10 mouse cellular contexts compared by ENCODE assay signal in the genomic region with DNA sequence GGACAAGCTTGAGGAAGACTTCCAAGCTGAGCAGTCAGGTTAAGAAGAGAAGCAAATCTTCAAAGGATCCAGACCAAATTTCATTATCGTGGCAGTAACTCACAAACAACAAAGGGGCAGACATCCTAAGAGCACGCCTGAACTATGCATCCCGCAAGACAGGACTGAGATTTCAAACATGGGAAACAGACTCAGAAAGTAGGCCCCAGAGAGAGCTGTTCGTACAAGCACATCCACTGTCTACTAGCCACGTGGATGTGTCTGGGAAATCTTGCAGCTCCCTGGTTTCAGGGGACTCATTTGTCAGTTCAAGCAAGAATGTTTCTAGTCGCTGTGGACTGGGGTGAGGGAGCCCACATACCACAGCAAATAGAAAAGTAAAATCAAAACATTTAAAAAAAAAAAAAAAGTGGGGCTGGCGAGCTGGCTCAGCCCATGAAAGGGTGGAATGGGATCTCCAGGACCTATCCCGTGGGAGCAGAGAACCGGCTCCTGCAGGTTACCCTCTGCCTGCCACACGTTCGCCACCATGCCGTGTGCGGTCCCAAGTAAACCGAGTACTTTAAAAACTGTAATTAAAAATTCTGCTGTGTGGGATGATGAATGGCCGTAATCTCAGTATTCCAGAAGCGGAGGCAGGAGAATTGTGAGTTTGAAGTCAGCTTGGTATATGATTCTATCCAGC. TPM values are rescaled to one million over a fixed set of nuclear protein-coding genes. Genes with fewer than 3 reads are reported as not detected.
DNase-seq lines count a peak whose midpoint lies in the region; ATAC-seq and TF ChIP-seq lines count a peak whose summit lies in the region.
"Had no signal": no experiment of that assay in that cellular context is flagged by ENCODE, and none has a peak within 500 bp of the region (broad histone marks: within the 10 kb centered on the region; RNA-seq: fewer than 3 reads in every experiment).

No protein-coding gene starts in this region.

- H3K4me2 ChIP-seq in heart, embryonic 16.5 days (ENCODE audit: low read depth, low read length), result peak overlapping the region; percentile 31; the same call in 1 of the 2 replicates
- peak overlapping the region; percentile 7 for H3K4me2 ChIP-seq in embryonic facial prominence, embryonic 13.5 days
- 0 out of 2 replicates have a peak overlapping the region, but pooled peaks have one; percentile 19 for H3K4me2 ChIP-seq in hindbrain, postnatal 0 days (ENCODE audit: low read depth, low read length)
- 0 out of 2 replicates have a peak overlapping the region, but pooled peaks have one; percentile 8 for H3K4me2 ChIP-seq in midbrain, embryonic 16.5 days (ENCODE audit: low read length)

- H3K9me3 ChIP-seq in heart, embryonic 16.5 days (replicated peaks; ENCODE audit: control insufficient read depth, low read length), result no peaks in the 10 kb centered on the region
- no peaks in the 10 kb centered on the region for H3K9me3 ChIP-seq in embryonic facial prominence, embryonic 13.5 days
- H3K9me3 ChIP-seq in hindbrain, postnatal 0 days (ENCODE audit: low read length), result no peaks in the 10 kb centered on the region
- no peaks in the 10 kb centered on the region for H3K9me3 ChIP-seq in midbrain, embryonic 16.5 days (replicated peaks; ENCODE audit: control insufficient read depth, low read length, poor library complexity, severe bottlenecking)

- no peak for TF ChIP-seq CTCF in hindbrain, postnatal 0 days (IDR thresholded peaks at IDR 0.05; ENCODE audit: low read depth)

- no peak overlapping the region for H3K4me3 ChIP-seq in heart, embryonic 16.5 days (ENCODE audit: low read length)
- H3K4me3 ChIP-seq in embryonic facial prominence, embryonic 13.5 days, result no peak overlapping the region
- no peak overlapping the region for H3K4me3 ChIP-seq in hindbrain, postnatal 0 days (ENCODE audit: low read length)
- no peak overlapping the region for H3K4me3 ChIP-seq in midbrain, embryonic 16.5 days (ENCODE audit: low read depth, low read length)

- 64% methylated on average over 16 of the region's 16 CpGs for WGBS in heart, embryonic 16.5 days
- 41% methylated on average over 16 of the region's 16 CpGs for WGBS in embryonic facial prominence, embryonic 13.5 days
- 34% methylated on average over 16 of the region's 16 CpGs for WGBS in hindbrain, postnatal 0 days
- WGBS in midbrain, embryonic 16.5 days, result 46% methylated on average over 16 of the region's 16 CpGs

- no peaks in the 10 kb centered on the region for H3K27me3 ChIP-seq in heart, embryonic 16.5 days (ENCODE audit: control insufficient read depth, insufficient read depth, low read length)
- H3K27me3 ChIP-seq in embryonic facial prominence, embryonic 13.5 days, result no peaks in the 10 kb centered on the region
- H3K27me3 ChIP-seq in hindbrain, postnatal 0 days (ENCODE audit: insufficient read depth, low read length), result no peaks in the 10 kb centered on the region
- no peaks in the 10 kb centered on the region for H3K27me3 ChIP-seq in midbrain, embryonic 16.5 days (ENCODE audit: control insufficient read depth, insufficient read depth, low read depth, low read length)

- ATAC-seq in heart, embryonic 16.5 days (replicated peaks; ENCODE audit: extremely low read depth, insufficient read depth, low FRiP score), result no peak; the same call in 1 of the 2 replicates
- ATAC-seq in embryonic facial prominence, embryonic 13.5 days (ENCODE audit: insufficient number of reproducible peaks, insufficient read depth, low FRiP score, low TSS enrichment, low read depth), result no peak
- peak; percentile 22; the same call in 1 of the 2 replicates for ATAC-seq in hindbrain, postnatal 0 days
- ATAC-seq in midbrain, embryonic 16.5 days, result peak; percentile 32; the same call in 1 of the 2 replicates
- ATAC-seq: CD4-positive, CD25-positive, alpha-beta regulatory T cell, adult 4 months had no signal

- no peaks in the 10 kb centered on the region for H3K36me3 ChIP-seq in heart, embryonic 16.5 days (ENCODE audit: control insufficient read depth, insufficient read depth)
- H3K36me3 ChIP-seq in embryonic facial prominence, embryonic 13.5 days, result no peaks in the 10 kb centered on the region
- no peaks in the 10 kb centered on the region for H3K36me3 ChIP-seq in hindbrain, postnatal 0 days (ENCODE audit: insufficient read depth, low read length)
- no peaks in the 10 kb centered on the region for H3K36me3 ChIP-seq in midbrain, embryonic 16.5 days (ENCODE audit: control insufficient read depth, insufficient read depth, low read length)

- H3K9ac ChIP-seq in heart, embryonic 16.5 days (ENCODE audit: low read length), result no peak overlapping the region
- peak overlapping the region; percentile 45; the same call in 1 of the 2 replicates for H3K9ac ChIP-seq in embryonic facial prominence, embryonic 13.5 days
- peak overlapping the region; percentile 25; the same call in 1 of the 2 replicates for H3K9ac ChIP-seq in hindbrain, postnatal 0 days (replicated peaks; ENCODE audit: low read length)
- no peak overlapping the region for H3K9ac ChIP-seq in midbrain, embryonic 16.5 days (ENCODE audit: low read depth, low read length)

- H3K27ac ChIP-seq in heart, embryonic 16.5 days (ENCODE audit: low read length), result peak overlapping the region; percentile 77
- H3K27ac ChIP-seq in embryonic facial prominence, embryonic 13.5 days, result peak overlapping the region; percentile 80
- peak overlapping the region; percentile 57 for H3K27ac ChIP-seq in hindbrain, postnatal 0 days
- peak overlapping the region; percentile 72 for H3K27ac ChIP-seq in midbrain, embryonic 16.5 days (ENCODE audit: low read length)

- peaks cover 33% of the 10 kb centered on the region for H3K4me1 ChIP-seq in heart, embryonic 16.5 days (ENCODE audit: control insufficient read depth, insufficient read depth, low read length)
- H3K4me1 ChIP-seq in embryonic facial prominence, embryonic 13.5 days, result peaks cover 18% of the 10 kb centered on the region
- no peaks in the 10 kb centered on the region; the same call in 1 of the 2 replicates for H3K4me1 ChIP-seq in hindbrain, postnatal 0 days (ENCODE audit: insufficient read depth, low read length)
- peaks cover 16% of the 10 kb centered on the region for H3K4me1 ChIP-seq in midbrain, embryonic 16.5 days (ENCODE audit: control insufficient read depth, insufficient read depth, low read length)

- intact Hi-C loops in heart, postnatal 14 days (cut with DNase I), result no loop called here

- no peak for DNase-seq in heart, postnatal 14 days
- DNase-seq in hindbrain, postnatal 0 days (ENCODE audit: low spot score), result peak; percentile 34
- DNase-seq in frontal cortex, postnatal 36 days (ENCODE audit: low spot score in 2 of 2), result no peak
- no peak for DNase-seq in thymus, postnatal 0 days (ENCODE audit: low spot score)
- DNase-seq in gastrocnemius, adult 8-10 months (ENCODE audit: low spot score in 2 of 2), result no peak
- DNase-seq: adrenal gland, adult 2 months had no signal

RNA-seq across cellular contexts. Expression of gene Abat, which starts 11.1 kb away (rescaled TPM):
- 28.4 and 28.6 TPM in 2 replicates for polyA plus RNA-seq in heart, embryonic 16.5 days (2015; fragmentation: Nextera tagmentation; extraction: Ambion mirVana)
- total RNA-seq in heart, postnatal 14 days (2021), result 1 to 10 TPM; 5.7 to 6.6 TPM
- polyA plus RNA-seq in embryonic facial prominence, embryonic 13.5 days (2015; fragmentation: Nextera tagmentation; extraction: Ambion mirVana), result 24.8 and 25.2 TPM in 2 replicates
- total RNA-seq in hindbrain, postnatal 0 days (2014; rRNA removed), result 149 and 157 TPM in 2 replicates
- polyA plus RNA-seq in hindbrain, postnatal 0 days (2015; fragmentation: Nextera tagmentation; extraction: Ambion mirVana), result 108 and 111 TPM in 2 replicates
- 71.8 and 76.8 TPM in 2 replicates for polyA plus RNA-seq in midbrain, embryonic 16.5 days (2015; fragmentation: Nextera tagmentation; extraction: Ambion mirVana)
- 9.3 and 13.9 TPM in 2 replicates for polyA plus RNA-seq in thymus, postnatal 0 days (2015; fragmentation: Nextera tagmentation; extraction: Ambion mirVana)
- total RNA-seq in gastrocnemius, adult 8-10 months (2022), result 1 to 10 TPM in 3 of 4 experiments, under 1 TPM in 1; 0.94 to 1.8 (median 1.5) TPM

RNA-seq across cellular contexts. Expression of gene Mettl22, which starts 53.7 kb away (rescaled TPM):
- polyA plus RNA-seq in heart, embryonic 16.5 days (2015; fragmentation: Nextera tagmentation; extraction: Ambion mirVana), result 42.0 and 48.0 TPM in 2 replicates
- 10 to 100 TPM; 21.4 to 25.3 TPM for total RNA-seq in heart, postnatal 14 days (2021)
- polyA plus RNA-seq in embryonic facial prominence, embryonic 13.5 days (2015; fragmentation: Nextera tagmentation; extraction: Ambion mirVana), result 16.4 and 18.0 TPM in 2 replicates
- 34.0 and 39.0 TPM in 2 replicates for total RNA-seq in hindbrain, postnatal 0 days (2014; rRNA removed)
- polyA plus RNA-seq in hindbrain, postnatal 0 days (2015; fragmentation: Nextera tagmentation; extraction: Ambion mirVana), result 66.3 and 66.9 TPM in 2 replicates
- 55.0 and 66.2 TPM in 2 replicates for polyA plus RNA-seq in midbrain, embryonic 16.5 days (2015; fragmentation: Nextera tagmentation; extraction: Ambion mirVana)
- 17.0 and 17.9 TPM in 2 replicates for polyA plus RNA-seq in thymus, postnatal 0 days (2015; fragmentation: Nextera tagmentation; extraction: Ambion mirVana)
- total RNA-seq in gastrocnemius, adult 8-10 months (2022), result 10 to 100 TPM; 76.5 to 91.7 (median 85.3) TPM

Comparison
In these comparisons a context has a peak if more than half of its experiments do, and no peak if none do; other contexts are left out.
1. ATAC-seq: peak in hindbrain, postnatal 0 days (single experiment) and midbrain, embryonic 16.5 days (single experiment); none in heart, embryonic 16.5 days (single experiment) and embryonic facial prominence, embryonic 13.5 days (single experiment).
2. H3K9ac ChIP-seq: peak in embryonic facial prominence, embryonic 13.5 days (single experiment) and hindbrain, postnatal 0 days (single experiment); none in heart, embryonic 16.5 days (single experiment) and midbrain, embryonic 16.5 days (single experiment).
3. Peak in every context shown above with its lines, with median percentiles within 50 percentile points of each other: H3K27ac ChIP-seq and H3K4me2 ChIP-seq.